Mouse (Mus musculus) lung, adult 2 months (tissue): Measurements from ENCODE around the gene Rxra. TPM values are rescaled to one million over a fixed set of nuclear protein-coding genes. Genes with fewer than 3 reads are reported as not detected.
A peak's percentile ranks its signal among the peaks of the same experiment; 100 is the strongest.

Experiments used
- DNase-seq: peaks from one replicate; pipeline ENCODE4 v3.0.0; 2022
- H3K4me1 ChIP-seq: fragments of 200-500 bp; 2 replicates; pipeline ENCODE4 v1.6.1; 2011; ENCODE audit warnings: low read length; ENCODE audit not compliant: control insufficient read depth, insufficient read depth
- H3K4me3 ChIP-seq: fragments of 200-500 bp; replicated peaks from 2 replicates; pipeline ENCODE3; 2011; ENCODE audit warnings: low read depth, mild to moderate bottlenecking, control low read depth, low read length; ENCODE audit errors: extremely low read depth
- CTCF ChIP-seq: fragments of 200-500 bp; IDR thresholded peaks from 2 replicates; pipeline ENCODE4 v1.5.1; 2011; ENCODE audit warnings: mild to moderate bottlenecking, low read length, control low read depth; ENCODE audit not compliant: insufficient read depth
- POLR2A ChIP-seq: fragments of 200-500 bp; IDR thresholded peaks from 2 replicates; pipeline ENCODE4 v1.6.1; 2011; ENCODE audit warnings: low read depth, mild to moderate bottlenecking, control low read depth, low read length, borderline replicate concordance; ENCODE audit errors: extremely low read depth
- WGBS: fragments of 180-500 bp; shearing (Covaris S2); methylation state at CpG from one replicate; pipeline ENCODE4 v1.1.7; 2018; 5-methylcytosine and 5-hydroxymethylcytosine counted together
- polyA plus RNA-seq: library from polyadenylated mRNA; depleted of rRNA; stranded (reverse); fragments of >200 nt; gene quantifications from 2 replicates; pipeline ENCODE4 v1.2.3, GENCODE M21; 2012

The Rxra gene
- polyA plus RNA-seq, 1 experiment = 71.3 TPM

DNA sequence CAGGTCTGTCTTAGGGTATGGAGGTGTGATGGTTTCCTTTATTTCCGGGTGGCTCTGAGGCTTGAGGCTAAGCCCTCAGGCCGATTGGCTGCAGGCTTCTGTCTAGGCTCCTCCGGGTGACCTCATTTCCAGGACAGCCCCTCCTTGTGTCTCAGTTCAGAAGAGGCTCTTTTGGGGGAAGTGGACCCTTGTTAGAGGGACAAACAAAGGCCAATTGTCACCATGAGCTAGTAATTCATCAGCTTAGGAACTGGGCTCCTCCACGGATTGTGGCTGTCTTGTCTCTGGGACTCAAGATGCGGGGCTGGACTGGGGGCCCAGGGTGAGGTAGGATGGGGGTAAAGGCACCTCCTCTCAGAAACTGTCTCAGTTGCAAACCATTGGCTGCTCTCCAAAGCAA lies 5.5 kb upstream of the Rxra start:
- TF ChIP-seq CTCF (no peak), POLR2A (no peak)
- DNase-seq = no peak
- H3K4me3 ChIP-seq = no peak overlapping the region
- no peaks in the 10 kb centered on the region for H3K4me1 ChIP-seq
- WGBS = 56% methylated on average over 5 of the region's 5 CpGs

- H3K4me3 ChIP-seq = no peak overlapping the region
- no peak for DNase-seq
- 16% methylated on average over 3 of the region's 3 CpGs for WGBS
- no peaks in the 10 kb centered on the region for H3K4me1 ChIP-seq
- no peak for TF ChIP-seq POLR2A
- TF ChIP-seq CTCF = no peak
These were observed 4.6 kb upstream of the Rxra start for GRCm38 (mm10) chr2:27671633-27672091.

DNA sequence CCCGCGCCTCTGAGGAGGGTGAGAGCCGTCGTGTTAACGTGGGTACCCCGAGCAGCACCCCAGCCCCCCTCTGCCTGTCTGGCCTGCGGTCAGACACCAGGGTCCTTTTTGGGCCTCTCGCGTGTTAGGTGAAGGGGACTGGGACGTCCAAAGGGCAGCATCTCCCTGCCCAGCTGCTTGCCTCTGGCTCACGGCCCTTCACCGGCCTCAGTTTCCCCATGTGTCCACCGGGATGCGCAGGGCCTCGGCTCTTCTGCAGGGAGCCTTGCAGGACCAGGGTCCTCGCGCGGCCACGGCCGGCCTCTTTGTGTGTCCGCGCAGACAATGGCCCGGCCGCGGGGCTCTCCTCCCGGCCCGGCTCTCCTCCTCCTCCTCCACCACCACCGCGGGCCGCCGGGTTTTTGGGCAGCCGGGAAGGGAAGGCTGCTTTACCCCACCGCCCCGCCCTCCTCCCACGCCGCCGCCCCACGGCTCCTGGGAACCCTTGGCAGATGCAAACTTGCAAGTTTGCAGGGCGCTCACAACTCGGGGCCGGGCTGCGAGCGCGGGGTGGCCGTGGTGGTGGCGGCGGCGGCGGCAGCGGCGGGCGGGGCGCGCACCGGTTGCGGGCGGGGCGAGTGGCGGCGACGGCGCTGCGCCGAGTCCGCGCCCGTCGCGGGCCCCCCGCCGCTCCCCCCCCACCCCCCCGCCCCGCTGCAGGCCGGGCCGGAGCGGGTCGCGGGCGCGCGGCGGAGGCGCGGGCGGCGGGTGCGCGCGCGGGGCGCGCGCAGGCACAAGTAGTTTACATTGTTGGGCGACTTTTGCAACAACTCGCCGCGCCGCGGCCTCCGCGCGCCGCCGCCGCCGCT lies 462 bp downstream of the Rxra start:
- DNase-seq = peak; percentile 74
- WGBS = 8% methylated on average over 77 of the region's 106 CpGs
- no peak for TF ChIP-seq CTCF
- no peak for TF ChIP-seq POLR2A
- H3K4me3 ChIP-seq = peak overlapping the region; percentile 73
- H3K4me1 ChIP-seq = peaks cover 24% of the 10 kb centered on the region

GRCm38 (mm10) chr2:27677411-27678310 lies 1.4 kb downstream of the Rxra start:
- WGBS = 1% methylated on average over 77 of the region's 77 CpGs
- peak; percentile 60 for DNase-seq
- peaks cover 24% of the 10 kb centered on the region for H3K4me1 ChIP-seq
- TF ChIP-seq POLR2A (no peak), CTCF (no peak)
- H3K4me3 ChIP-seq = peak overlapping the region; percentile 84

DNA sequence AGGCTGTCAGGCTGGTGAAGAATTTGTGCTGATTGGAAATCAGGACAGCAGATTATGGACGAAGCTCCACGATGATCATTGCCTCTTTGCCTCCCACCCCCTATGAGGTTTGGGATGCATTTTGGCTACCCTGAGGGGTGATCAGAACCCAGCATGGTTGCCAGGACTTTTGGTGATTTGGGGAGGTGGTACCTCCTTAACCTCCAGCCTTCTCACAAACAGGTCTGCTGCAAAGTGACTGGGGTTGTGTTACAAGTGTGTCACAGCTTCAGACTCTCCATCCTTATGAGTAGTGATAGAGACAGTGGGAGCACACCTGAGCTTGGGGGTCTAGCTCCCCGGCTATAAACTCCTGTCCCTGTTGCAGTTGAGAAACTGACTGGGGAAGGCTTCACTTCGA lies 2.1 kb downstream of the Rxra start:
- TF ChIP-seq CTCF (no peak), POLR2A (no peak)
- Histone ChIP-seq H3K4me1 (peaks cover 24% of the 10 kb centered on the region), H3K4me3 (peak overlapping the region; percentile 84)
- 25% methylated on average over 4 of the region's 4 CpGs for WGBS
- DNase-seq = no peak

- Histone ChIP-seq H3K4me1 (peaks cover 24% of the 10 kb centered on the region), H3K4me3 (peak overlapping the region; percentile 18)
- DNase-seq = no peak
- WGBS = 33% methylated on average over 7 of the region's 7 CpGs
- TF ChIP-seq POLR2A (no peak), CTCF (no peak)
These were observed 2.7 kb downstream of the Rxra start for GRCm38 (mm10) chr2:27678836-27679480.

DNA sequence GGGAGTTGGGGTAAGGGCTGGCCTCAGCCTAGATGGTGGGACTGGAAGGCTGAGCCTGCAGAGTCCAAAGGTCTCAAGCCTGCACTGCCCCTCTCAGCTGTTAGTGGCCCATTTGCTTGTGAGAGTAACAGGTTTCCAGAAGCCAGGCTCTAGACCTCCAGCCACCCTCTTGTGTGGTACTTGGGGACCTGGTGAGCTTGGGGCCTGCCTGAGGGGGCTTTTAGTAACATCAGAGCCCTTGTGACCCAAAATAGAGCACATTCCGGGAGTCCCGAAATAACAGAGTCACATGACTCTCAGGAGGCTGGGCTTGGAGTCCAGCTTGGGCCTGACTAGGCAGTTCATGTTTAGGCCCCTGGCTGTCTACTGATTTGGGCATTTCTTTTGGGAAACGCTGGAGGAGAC lies 3.4 kb downstream of the Rxra start:
- TF ChIP-seq CTCF (no peak), POLR2A (no peak)
- WGBS = 13% methylated on average over 3 of the region's 3 CpGs
- Histone ChIP-seq H3K4me1 (peaks cover 29% of the 10 kb centered on the region), H3K4me3 (no peak overlapping the region)
- DNase-seq = no peak

DNA sequence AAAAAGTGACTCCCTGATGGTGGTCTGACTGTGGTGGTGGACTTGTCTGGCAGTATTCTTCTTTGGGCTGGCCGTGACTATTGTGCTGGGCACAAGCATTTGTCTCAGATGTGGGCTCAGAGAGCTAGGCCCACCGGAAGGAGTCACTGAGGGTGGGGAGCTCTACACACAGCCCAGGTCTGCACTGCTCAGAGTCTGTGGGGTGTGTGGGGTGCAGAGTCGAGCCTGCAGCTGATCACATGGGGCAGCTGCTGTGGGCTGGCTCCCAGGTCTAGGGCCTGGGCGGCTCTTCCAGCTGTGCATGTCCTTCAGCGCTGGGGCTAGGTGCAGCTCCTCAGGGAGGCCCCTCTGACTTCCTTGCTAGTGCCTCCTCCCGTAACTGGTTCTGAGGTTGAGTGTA lies 3.8 kb downstream of the Rxra start:
- H3K4me3 ChIP-seq = peak overlapping the region; percentile 15
- peaks cover 30% of the 10 kb centered on the region for H3K4me1 ChIP-seq
- no peak for DNase-seq
- WGBS = 29% methylated on average over 6 of the region's 6 CpGs
- no peak for TF ChIP-seq CTCF
- no peak for TF ChIP-seq POLR2A

DNA sequence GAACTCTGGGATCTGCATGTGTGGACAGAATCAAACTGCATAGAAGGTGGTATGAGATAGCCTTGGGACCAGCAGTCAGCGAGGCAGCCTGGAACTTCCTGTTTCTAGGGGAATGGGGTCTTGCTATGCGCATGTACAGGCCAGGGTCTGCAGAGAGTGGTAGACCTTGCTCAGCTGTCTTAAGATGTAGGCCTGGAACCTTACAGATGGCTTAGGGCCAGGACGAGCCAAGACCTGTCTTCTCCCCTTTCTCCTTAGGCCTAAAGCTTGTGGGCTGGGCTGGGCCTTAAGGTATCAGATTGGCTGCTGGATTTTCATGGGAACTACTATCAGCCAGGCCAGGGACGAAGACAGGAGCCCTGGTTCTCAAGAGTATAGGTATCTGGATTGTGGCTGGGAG lies 4.4 kb downstream of the Rxra start:
- TF ChIP-seq CTCF (no peak), POLR2A (no peak)
- H3K4me3 ChIP-seq = no peak overlapping the region
- WGBS = 68% methylated on average over 4 of the region's 4 CpGs
- no peak for DNase-seq
- peaks cover 30% of the 10 kb centered on the region for H3K4me1 ChIP-seq
